Mouse (Mus musculus) central nervous system, embryonic 14 days (tissue): ENCODE data around the gene Fam208b. TPM values are rescaled to one million over a fixed set of nuclear protein-coding genes. Genes with fewer than 3 reads are reported as not detected.

Experiments used
- polyA plus RNA-seq: library from polyadenylated mRNA; depleted of rRNA; stranded (reverse); fragments of >200 nt; gene quantifications from 2 replicates; pipeline ENCODE4 v1.2.3, GENCODE M21; 2012; rRNA removed

The Fam208b gene
- polyA plus RNA-seq = 28.8 and 31.6 TPM in 2 replicates

GRCm38 (mm10) chr13:3610795-3611438 lies at the start of gene Fam208b:
Gene Fam208b (minus strand): TSS chr13:3611108.

GRCm38 (mm10) chr13:3633895-3634811 lies 23.2 kb upstream of the Fam208b start, which contains the start of gene Asb13:
Gene Asb13 (plus strand): TSS chr13:3634032.

GRCm38 (mm10) chr13:3537594-3538222 lies 73.2 kb downstream of the Fam208b start, which contains the start of gene Gdi2:
Gene Gdi2 (plus strand): TSS chr13:3538063.

Other genes starting within 250 kb of the Fam208b start
- 234 and 245 TPM in 2 replicates for gene Gdi2, start 73.0 kb downstream of the Fam208b start, polyA plus RNA-seq
- gene Asb13, start 22.9 kb upstream of the Fam208b start, polyA plus RNA-seq = 18.3 and 18.9 TPM in 2 replicates
- 0.04 and 0.85 TPM in 2 replicates for gene Calml3, start 193.2 kb upstream of the Fam208b start, polyA plus RNA-seq
- gene Calm4, start 226.6 kb upstream of the Fam208b start, polyA plus RNA-seq = 0.29 TPM in 1 of 2 replicates, not detected in the other
- not detected in 2 replicates for gene Calm5, start 243.1 kb upstream of the Fam208b start, polyA plus RNA-seq